Mouse (Mus musculus) thymus, adult 2 months (tissue): ENCODE measurements around the gene C5ar2. TPM values are rescaled to one million over a fixed set of nuclear protein-coding genes. Genes with fewer than 3 reads are reported as not detected.
A peak's percentile ranks its signal among the peaks of the same experiment; 100 is the strongest.

Source experiments
- DNase-seq: peaks from one replicate; pipeline ENCODE4 v3.0.0; 2021
- H3K27ac ChIP-seq: fragments of 200-500 bp; 2 replicates; pipeline ENCODE4 v1.5.1; 2012; ENCODE audit warnings: low read length, control low read depth; ENCODE audit not compliant: control insufficient read depth, insufficient read depth
- H3K27me3 ChIP-seq: fragments of 200-500 bp; 2 replicates; pipeline ENCODE4 v1.6.1; 2012; ENCODE audit warnings: mild to moderate bottlenecking, low read length, moderate library complexity, mixed read lengths; ENCODE audit not compliant: control insufficient read depth, insufficient read depth
- H3K36me3 ChIP-seq: fragments of 200-500 bp; 2 replicates; pipeline ENCODE4 v1.6.1; 2012; ENCODE audit warnings: mild to moderate bottlenecking, low read length, moderate library complexity; ENCODE audit not compliant: control insufficient read depth, insufficient read depth
- H3K4me1 ChIP-seq: fragments of 200-500 bp; replicated peaks from 2 replicates; pipeline ENCODE4 v1.6.1; 2012; ENCODE audit warnings: low read length; ENCODE audit not compliant: control insufficient read depth, insufficient read depth
- H3K4me3 ChIP-seq: fragments of 200-500 bp; 2 replicates; pipeline ENCODE4 v1.5.1; 2012; ENCODE audit warnings: mild to moderate bottlenecking, low read length, control low read depth, moderate library complexity; ENCODE audit not compliant: control insufficient read depth, insufficient read depth
- CTCF ChIP-seq: fragments of 200-500 bp; IDR thresholded peaks from 2 replicates; pipeline ENCODE4 v1.5.1; 2012; ENCODE audit warnings: mild to moderate bottlenecking, control low read depth, low read length, moderate library complexity, borderline replicate concordance; ENCODE audit not compliant: control insufficient read depth, poor library complexity, insufficient read depth; ENCODE audit errors: extremely low read depth
- POLR2A ChIP-seq: fragments of 200-500 bp; IDR thresholded peaks from 2 replicates; pipeline ENCODE4 v1.6.1; 2012; ENCODE audit warnings: mild to moderate bottlenecking, low read length, control low read depth, moderate library complexity; ENCODE audit not compliant: control insufficient read depth, poor library complexity, insufficient read depth; ENCODE audit errors: extremely low read depth
- WGBS: fragments of 180-500 bp; shearing (Covaris S2); methylation state at CpG from one replicate; pipeline ENCODE4 v1.1.7; 2018; 5-methylcytosine and 5-hydroxymethylcytosine counted together
- polyA plus RNA-seq: library from polyadenylated mRNA; depleted of rRNA; stranded (reverse); fragments of >200 nt; gene quantifications from 2 replicates; pipeline ENCODE4 v1.2.3, GENCODE M21; 2012

Gene C5ar2
- polyA plus RNA-seq, 1 experiment: 0.46 TPM

- 51% methylated on average over 11 of the region's 11 CpGs for WGBS
- Histone ChIP-seq H3K4me1 (no peaks in the 10 kb centered on the region), H3K36me3 (no peaks in the 10 kb centered on the region), H3K27ac (no peak overlapping the region), H3K4me3 (no peak overlapping the region), H3K27me3 (no peaks in the 10 kb centered on the region)
- no peak for DNase-seq
- TF ChIP-seq POLR2A (no peak), CTCF (no peak)
These were observed 2.2 kb downstream of the C5ar2 start for GRCm38 (mm10) chr7:16241787-16242186.

- no peak for TF ChIP-seq POLR2A
- TF ChIP-seq CTCF: no peak
- H3K27ac ChIP-seq: no peak overlapping the region
- H3K36me3 ChIP-seq: no peaks in the 10 kb centered on the region
- no peak overlapping the region for H3K4me3 ChIP-seq
- no peaks in the 10 kb centered on the region for H3K4me1 ChIP-seq
- DNase-seq: no peak
- WGBS: 97% methylated on average over 1 of the region's 1 CpGs
- H3K27me3 ChIP-seq: no peaks in the 10 kb centered on the region
These were observed 3.0 kb downstream of the C5ar2 start for GRCm38 (mm10) chr7:16240978-16241303.

GRCm38 (mm10) chr7:16240281-16240977 lies 3.5 kb downstream of the C5ar2 start:
- no peak for TF ChIP-seq POLR2A
- TF ChIP-seq CTCF: no peak
- no peak for DNase-seq
- Histone ChIP-seq H3K36me3 (no peaks in the 10 kb centered on the region), H3K4me3 (no peak overlapping the region), H3K27me3 (no peaks in the 10 kb centered on the region), H3K4me1 (no peaks in the 10 kb centered on the region), H3K27ac (no peak overlapping the region)
- WGBS: 93% methylated on average over 7 of the region's 7 CpGs

GRCm38 (mm10) chr7:16239554-16239997 lies 4.4 kb downstream of the C5ar2 start:
- 77% methylated on average over 9 of the region's 9 CpGs for WGBS
- Histone ChIP-seq H3K4me1 (no peaks in the 10 kb centered on the region), H3K36me3 (no peaks in the 10 kb centered on the region), H3K27ac (no peak overlapping the region; the same call in 1 of the 2 replicates), H3K4me3 (no peak overlapping the region), H3K27me3 (no peaks in the 10 kb centered on the region)
- no peak for DNase-seq
- no peak for TF ChIP-seq CTCF
- no peak for TF ChIP-seq POLR2A

- H3K4me1 ChIP-seq: no peaks in the 10 kb centered on the region
- 83% methylated on average over 5 of the region's 5 CpGs for WGBS
- no peaks in the 10 kb centered on the region for H3K36me3 ChIP-seq
- H3K27me3 ChIP-seq: no peaks in the 10 kb centered on the region
- DNase-seq: no peak
- no peak overlapping the region for H3K4me3 ChIP-seq
- no peak overlapping the region for H3K27ac ChIP-seq
- no peak for TF ChIP-seq CTCF
- no peak for TF ChIP-seq POLR2A
These were observed 14.1 kb downstream of the C5ar2 start for GRCm38 (mm10) chr7:16229869-16230268.

- Histone ChIP-seq H3K4me1 (peaks cover 5% of the 10 kb centered on the region), H3K36me3 (no peaks in the 10 kb centered on the region), H3K27ac (peak within 1 kb of the TSS; percentile 82), H3K27me3 (no peaks in the 10 kb centered on the region), H3K4me3 (peak within 1 kb of the TSS; percentile 79)
- DNase-seq: peak; percentile 94
- TF ChIP-seq POLR2A (peak; percentile 85), CTCF (peak; percentile 86)
- WGBS: under 1% methylated on average over 34 of the region's 34 CpGs
These were observed 22.2 kb downstream of the C5ar2 start, which contains the start of gene Dhx34 for GRCm38 (mm10) chr7:16221582-16222272. TSS of gene Dhx34 (minus strand) at chr7:16222037.
